Comparison of ENCODE assay signal across 21 mouse cellular contexts in the genomic region with DNA sequence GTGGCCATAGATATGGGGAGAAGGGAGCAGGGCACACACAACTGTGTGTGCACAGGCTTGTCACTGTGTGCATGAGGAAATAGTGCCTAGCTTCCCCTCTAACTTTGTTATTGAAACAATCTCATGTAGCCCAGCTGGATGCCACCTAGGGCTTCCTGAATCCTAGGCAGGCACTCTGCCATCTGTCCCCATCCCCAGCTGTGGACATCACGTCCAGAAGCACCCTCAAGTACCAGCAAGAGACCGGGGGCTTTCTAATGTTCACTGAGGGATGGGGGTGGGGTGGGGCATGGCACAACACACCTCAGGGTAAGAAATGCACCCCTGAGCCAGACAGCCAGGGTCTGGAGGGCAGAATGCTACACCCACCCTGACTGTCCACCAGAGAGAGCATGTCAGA. TPM values are rescaled to one million over a fixed set of nuclear protein-coding genes. Genes with fewer than 3 reads are reported as not detected.
DNase-seq lines count a peak whose midpoint lies in the region; ATAC-seq and TF ChIP-seq lines count a peak whose summit lies in the region.
"Had no signal": no experiment of that assay in that cellular context is flagged by ENCODE, and none has a peak within 500 bp of the region (broad histone marks: within the 10 kb centered on the region; RNA-seq: fewer than 3 reads in every experiment).

No protein-coding gene starts in this region.

- no peak for TF ChIP-seq CTCF in gastrocnemius, adult 2 months (IDR thresholded peaks at IDR 0.05)
- TF ChIP-seq CTCF in hindbrain, postnatal 0 days (IDR thresholded peaks at IDR 0.05; ENCODE audit: low read depth), result no peak

- 67% methylated on average over 2 of the region's 2 CpGs for WGBS in hindbrain, embryonic 12.5 days
- WGBS in hindbrain, postnatal 0 days, result 46% methylated on average over 2 of the region's 2 CpGs
- 61% methylated on average over 2 of the region's 2 CpGs for WGBS in heart, embryonic 16.5 days
- 60% methylated on average over 2 of the region's 2 CpGs for WGBS in midbrain, embryonic 14.5 days

- H3K36me3 ChIP-seq in hindbrain, embryonic 12.5 days, result 0 out of 2 replicates have a peak, but pooled peaks cover 12% of the 10 kb centered on the region
- no peaks in the 10 kb centered on the region for H3K36me3 ChIP-seq in hindbrain, postnatal 0 days (ENCODE audit: insufficient read depth, low read length)
- H3K36me3 ChIP-seq in heart, embryonic 16.5 days (ENCODE audit: control insufficient read depth, insufficient read depth), result 0 out of 2 replicates have a peak, but pooled peaks cover 2% of the 10 kb centered on the region
- H3K36me3 ChIP-seq in midbrain, embryonic 14.5 days (ENCODE audit: control insufficient read depth, insufficient read depth, low read length), result peaks cover 10% of the 10 kb centered on the region

- no peaks in the 10 kb centered on the region for H3K9me3 ChIP-seq in hindbrain, embryonic 12.5 days (replicated peaks)
- H3K9me3 ChIP-seq in hindbrain, postnatal 0 days (ENCODE audit: low read length), result no peaks in the 10 kb centered on the region
- no peaks in the 10 kb centered on the region for H3K9me3 ChIP-seq in heart, embryonic 16.5 days (replicated peaks; ENCODE audit: control insufficient read depth, low read length)
- no peaks in the 10 kb centered on the region for H3K9me3 ChIP-seq in midbrain, embryonic 14.5 days (ENCODE audit: control insufficient read depth, low read length)
- H3K9me3 ChIP-seq: embryonic facial prominence, embryonic 15.5 days had no signal

- no peak for ATAC-seq in hindbrain, embryonic 12.5 days (ENCODE audit: low FRiP score)
- no peak for ATAC-seq in hindbrain, postnatal 0 days
- ATAC-seq in heart, embryonic 16.5 days (replicated peaks; ENCODE audit: extremely low read depth, insufficient read depth, low FRiP score), result no peak
- no peak for ATAC-seq in midbrain, embryonic 14.5 days (ENCODE audit: low FRiP score, low TSS enrichment)
- no peak for ATAC-seq in megakaryocyte, adult 5-6 weeks (ENCODE audit: poor library complexity, severe bottlenecking)
- ATAC-seq: intestine, postnatal 0 days had no signal

- H3K27me3 ChIP-seq in hindbrain, embryonic 12.5 days, result peaks cover 6% of the 10 kb centered on the region
- H3K27me3 ChIP-seq in hindbrain, postnatal 0 days (ENCODE audit: insufficient read depth, low read length), result no peaks in the 10 kb centered on the region
- no peaks in the 10 kb centered on the region for H3K27me3 ChIP-seq in heart, embryonic 16.5 days (ENCODE audit: control insufficient read depth, insufficient read depth, low read length)
- H3K27me3 ChIP-seq in midbrain, embryonic 14.5 days (ENCODE audit: control insufficient read depth, insufficient read depth, low read length), result 0 out of 2 replicates have a peak, but pooled peaks cover 5% of the 10 kb centered on the region
- H3K27me3 ChIP-seq: embryonic facial prominence, embryonic 15.5 days had no signal

- intact Hi-C loops in gastrocnemius, adult 2 months (cut with DNase I), result no loop called here
- intact Hi-C loops in left cerebral cortex, postnatal 14 days (cut with DNase I), result no loop called here

- no peak for DNase-seq in gastrocnemius, adult 2 months
- no peak for DNase-seq in gastrocnemius, postnatal 25 days
- DNase-seq in hindbrain, postnatal 0 days (ENCODE audit: low spot score), result no peak
- DNase-seq in midbrain, embryonic 14.5 days, result no peak
- no peak for DNase-seq in left cerebral cortex, postnatal 14 days (ENCODE audit: low spot score in 2 of 2)
- DNase-seq: cerebellum, adult 2 months; gastrocnemius, postnatal 36 days; kidney, postnatal 14 days; left cerebral cortex, postnatal 4 days; lung, adult 2 months; right cerebral cortex, postnatal 25 days had no signal

- H3K4me2 ChIP-seq in hindbrain, embryonic 12.5 days (replicated peaks), result peak overlapping the region; percentile 85
- H3K4me2 ChIP-seq in hindbrain, postnatal 0 days (ENCODE audit: low read depth, low read length), result no peak overlapping the region
- 0 out of 2 replicates have a peak overlapping the region, but pooled peaks have one; percentile 2 for H3K4me2 ChIP-seq in heart, embryonic 16.5 days (ENCODE audit: low read depth, low read length)
- peak overlapping the region; percentile 95 for H3K4me2 ChIP-seq in midbrain, embryonic 14.5 days (ENCODE audit: low read length)
- H3K4me2 ChIP-seq: embryonic facial prominence, embryonic 15.5 days had no signal

- H3K27ac ChIP-seq in gastrocnemius, adult 2 months, result peak overlapping the region; percentile 73
- no peak overlapping the region for H3K27ac ChIP-seq in hindbrain, embryonic 12.5 days
- no peak overlapping the region for H3K27ac ChIP-seq in hindbrain, postnatal 0 days
- H3K27ac ChIP-seq in heart, embryonic 16.5 days (ENCODE audit: low read length), result peak overlapping the region; percentile 24
- no peak overlapping the region for H3K27ac ChIP-seq in midbrain, embryonic 14.5 days (replicated peaks; ENCODE audit: low read depth, low read length)

- no peak overlapping the region for H3K4me3 ChIP-seq in gastrocnemius, adult 2 months
- no peak overlapping the region for H3K4me3 ChIP-seq in hindbrain, embryonic 12.5 days
- H3K4me3 ChIP-seq in hindbrain, postnatal 0 days (ENCODE audit: low read length), result no peak overlapping the region
- H3K4me3 ChIP-seq in heart, embryonic 16.5 days (ENCODE audit: low read length), result no peak overlapping the region
- no peak overlapping the region for H3K4me3 ChIP-seq in midbrain, embryonic 14.5 days (replicated peaks; ENCODE audit: low read depth, low read length)
- H3K4me3 ChIP-seq: embryonic facial prominence, embryonic 15.5 days had no signal

- peaks cover 59% of the 10 kb centered on the region for H3K4me1 ChIP-seq in hindbrain, embryonic 12.5 days
- peaks cover 26% of the 10 kb centered on the region; the same call in 1 of the 2 replicates for H3K4me1 ChIP-seq in hindbrain, postnatal 0 days (ENCODE audit: insufficient read depth, low read length)
- H3K4me1 ChIP-seq in heart, embryonic 16.5 days (ENCODE audit: control insufficient read depth, insufficient read depth, low read length), result peaks cover 56% of the 10 kb centered on the region
- H3K4me1 ChIP-seq in midbrain, embryonic 14.5 days (ENCODE audit: control insufficient read depth, insufficient read depth, low read length), result peaks cover 29% of the 10 kb centered on the region

- peak overlapping the region; percentile 35; the same call in 1 of the 2 replicates for H3K9ac ChIP-seq in hindbrain, embryonic 12.5 days
- H3K9ac ChIP-seq in hindbrain, postnatal 0 days (replicated peaks; ENCODE audit: low read length), result no peak overlapping the region
- peak overlapping the region; percentile 28 for H3K9ac ChIP-seq in heart, embryonic 16.5 days (ENCODE audit: low read length)
- H3K9ac ChIP-seq in midbrain, embryonic 14.5 days (replicated peaks; ENCODE audit: low read length), result no peak overlapping the region
- H3K9ac ChIP-seq: embryonic facial prominence, embryonic 15.5 days had no signal

RNA-seq across cellular contexts. Expression of a gene that starts 3.6 kb away (rescaled TPM):
- 1 to 10 TPM; 5.8 to 8.7 TPM for total RNA-seq in gastrocnemius, adult 2 months (2021)
- total RNA-seq in gastrocnemius, postnatal 25 days (2021), result 10 to 100 TPM in 1 of 2 experiments, 1 to 10 TPM in 1; 8.6 to 10.5 TPM
- 229 and 234 TPM in 2 replicates for polyA plus RNA-seq in hindbrain, embryonic 12.5 days (2016; fragmentation: Nextera tagmentation; extraction: Ambion mirVana)
- total RNA-seq in hindbrain, postnatal 0 days (2014; rRNA removed), result 120 and 127 TPM in 2 replicates
- polyA plus RNA-seq in hindbrain, postnatal 0 days (2015; fragmentation: Nextera tagmentation; extraction: Ambion mirVana), result 105 and 110 TPM in 2 replicates
- 75.4 and 79.0 TPM in 2 replicates for polyA plus RNA-seq in heart, embryonic 16.5 days (2015; fragmentation: Nextera tagmentation; extraction: Ambion mirVana)
- 76.4 and 149 TPM in 2 replicates for polyA plus RNA-seq in midbrain, embryonic 14.5 days (2014; fragmentation: Nextera tagmentation; extraction: Ambion mirVana)
- total RNA-seq in megakaryocyte, adult 5-6 weeks (2015), result 18.1 and 21.9 TPM in 2 replicates
- total RNA-seq in megakaryocyte, adult 5-6 weeks (2017), result 27.1 and 29.6 TPM in 2 replicates
- 10 to 100 TPM in 1 of 2 experiments, 1 to 10 TPM in 1; 8.6 to 13.9 TPM for total RNA-seq in left cerebral cortex, postnatal 14 days (2021)

RNA-seq across cellular contexts. Expression of a gene that starts 12.2 kb away (rescaled TPM):
- total RNA-seq in gastrocnemius, adult 2 months (2021), result not detected
- not detected for total RNA-seq in gastrocnemius, postnatal 25 days (2021)
- polyA plus RNA-seq in hindbrain, embryonic 12.5 days (2016; fragmentation: Nextera tagmentation; extraction: Ambion mirVana), result not detected in 2 replicates
- total RNA-seq in hindbrain, postnatal 0 days (2014; rRNA removed), result not detected in 2 replicates
- not detected in 2 replicates for polyA plus RNA-seq in hindbrain, postnatal 0 days (2015; fragmentation: Nextera tagmentation; extraction: Ambion mirVana)
- not detected in 2 replicates for polyA plus RNA-seq in heart, embryonic 16.5 days (2015; fragmentation: Nextera tagmentation; extraction: Ambion mirVana)
- polyA plus RNA-seq in midbrain, embryonic 14.5 days (2014; fragmentation: Nextera tagmentation; extraction: Ambion mirVana), result not detected in 2 replicates
- total RNA-seq in megakaryocyte, adult 5-6 weeks (2015), result not detected in 2 replicates
- total RNA-seq in megakaryocyte, adult 5-6 weeks (2017), result not detected in 2 replicates
- not detected for total RNA-seq in left cerebral cortex, postnatal 14 days (2021)
- total RNA-seq: adrenal gland, adult 2 months; ES-E14; gastrocnemius, postnatal 36 days; layer of hippocampus, postnatal 25 days; left cerebral cortex, postnatal 4 days; megakaryocyte-erythroid progenitor cell, adult 5-6 weeks had no signal
- polyA plus RNA-seq: cerebellum, adult 2 months; embryonic facial prominence, embryonic 15.5 days; lung, adult 2 months; thymus, postnatal 0 days had no signal

RNA-seq across cellular contexts. Expression of a gene that starts 30.9 kb away (rescaled TPM):
- total RNA-seq in gastrocnemius, adult 2 months (2021), result 10 to 100 TPM; 12.4 to 12.9 TPM
- total RNA-seq in gastrocnemius, postnatal 25 days (2021), result 10 to 100 TPM in 1 of 2 experiments, 1 to 10 TPM in 1; 9.0 to 10.7 TPM
- polyA plus RNA-seq in hindbrain, embryonic 12.5 days (2016; fragmentation: Nextera tagmentation; extraction: Ambion mirVana), result 22.6 and 23.0 TPM in 2 replicates
- 18.9 and 19.1 TPM in 2 replicates for total RNA-seq in hindbrain, postnatal 0 days (2014; rRNA removed)
- polyA plus RNA-seq in hindbrain, postnatal 0 days (2015; fragmentation: Nextera tagmentation; extraction: Ambion mirVana), result 14.5 and 15.7 TPM in 2 replicates
- polyA plus RNA-seq in heart, embryonic 16.5 days (2015; fragmentation: Nextera tagmentation; extraction: Ambion mirVana), result 19.5 and 19.7 TPM in 2 replicates
- polyA plus RNA-seq in midbrain, embryonic 14.5 days (2014; fragmentation: Nextera tagmentation; extraction: Ambion mirVana), result 16.1 and 17.2 TPM in 2 replicates
- 4.2 and 4.7 TPM in 2 replicates for total RNA-seq in megakaryocyte, adult 5-6 weeks (2015)
- total RNA-seq in megakaryocyte, adult 5-6 weeks (2017), result 6.6 and 8.0 TPM in 2 replicates
- total RNA-seq in left cerebral cortex, postnatal 14 days (2021), result 10 to 100 TPM; 11.2 to 12.6 TPM

RNA-seq across cellular contexts. Expression of a gene that starts 30.9 kb away (rescaled TPM):
- total RNA-seq in gastrocnemius, adult 2 months (2021), result 10 to 100 TPM; 14.9 to 24.0 TPM
- total RNA-seq in gastrocnemius, postnatal 25 days (2021), result 10 to 100 TPM; 20.3 to 20.6 TPM
- polyA plus RNA-seq in hindbrain, embryonic 12.5 days (2016; fragmentation: Nextera tagmentation; extraction: Ambion mirVana), result 49.6 and 51.0 TPM in 2 replicates
- total RNA-seq in hindbrain, postnatal 0 days (2014; rRNA removed), result 33.1 and 44.4 TPM in 2 replicates
- polyA plus RNA-seq in hindbrain, postnatal 0 days (2015; fragmentation: Nextera tagmentation; extraction: Ambion mirVana), result 25.7 and 28.5 TPM in 2 replicates
- polyA plus RNA-seq in heart, embryonic 16.5 days (2015; fragmentation: Nextera tagmentation; extraction: Ambion mirVana), result 42.2 and 43.9 TPM in 2 replicates
- polyA plus RNA-seq in midbrain, embryonic 14.5 days (2014; fragmentation: Nextera tagmentation; extraction: Ambion mirVana), result 36.3 and 41.5 TPM in 2 replicates
- 44.8 and 52.5 TPM in 2 replicates for total RNA-seq in megakaryocyte, adult 5-6 weeks (2015)
- 55.3 and 62.6 TPM in 2 replicates for total RNA-seq in megakaryocyte, adult 5-6 weeks (2017)
- 10 to 100 TPM; 33.7 to 33.8 TPM for total RNA-seq in left cerebral cortex, postnatal 14 days (2021)

Comparison
In these comparisons a context has a peak if more than half of its experiments do, and no peak if none do; other contexts are left out.
1. H3K9ac ChIP-seq: peak in hindbrain, embryonic 12.5 days (single experiment) and heart, embryonic 16.5 days (single experiment); none in hindbrain, postnatal 0 days (single experiment) and midbrain, embryonic 14.5 days (single experiment).
2. H3K27ac ChIP-seq: peak in gastrocnemius, adult 2 months (single experiment) and heart, embryonic 16.5 days (single experiment); none in hindbrain, embryonic 12.5 days (single experiment), hindbrain, postnatal 0 days (single experiment) and midbrain, embryonic 14.5 days (single experiment).